Mouse (Mus musculus) c-Kit-negative CD71-positive TER-119-positive erythroid progenitor cells, embryonic 14.5 days (primary cell): ENCODE measurements around the gene Zfp422.
A peak's percentile ranks its signal among the peaks of the same experiment; 100 is the strongest.

ENCODE experiments used
- DNase-seq: peaks from one replicate; pipeline ENCODE4 v3.0.0-alpha.2; 2013; ENCODE audit warnings: low read depth, low spot score

Zfp422 gene

GRCm38 (mm10) chr6:116628539-116629171 lies at the start of gene Zfp422:
Gene Zfp422, minus strand, starts transcription at chr6:116628999.
- DNase-seq, result no peak

- DNase-seq, result no peak
Observed at GRCm38 (mm10) chr6:116677321-116677720, 48.5 kb upstream of the Zfp422 start.

GRCm38 (mm10) chr6:116676355-116676913 lies 47.6 kb upstream of the Zfp422 start:
- DNase-seq, result no peak

GRCm38 (mm10) chr6:116674283-116674886 lies 45.6 kb upstream of the Zfp422 start:
- no peak for DNase-seq

- DNase-seq, result no peak
Observed at GRCm38 (mm10) chr6:116673471-116674282, 44.9 kb upstream of the Zfp422 start, which contains the start of gene Rassf4. Gene Rassf4, minus strand, starts transcription at chr6:116673952.

- no peak for DNase-seq
Observed at GRCm38 (mm10) chr6:116672349-116672748, 43.5 kb upstream of the Zfp422 start.

- DNase-seq, result no peak
Observed at GRCm38 (mm10) chr6:116671768-116672167, 43.0 kb upstream of the Zfp422 start.

GRCm38 (mm10) chr6:116671031-116671430 lies 42.2 kb upstream of the Zfp422 start:
- DNase-seq, result no peak

- DNase-seq, result no peak
Observed at GRCm38 (mm10) chr6:116670144-116670543, 41.3 kb upstream of the Zfp422 start.

GRCm38 (mm10) chr6:116668682-116669470 lies 40.1 kb upstream of the Zfp422 start:
- DNase-seq, result no peak

GRCm38 (mm10) chr6:116667382-116667781 lies 38.6 kb upstream of the Zfp422 start:
- no peak for DNase-seq

GRCm38 (mm10) chr6:116666892-116667291 lies 38.1 kb upstream of the Zfp422 start:
- DNase-seq, result no peak

GRCm38 (mm10) chr6:116666085-116666750 lies 37.4 kb upstream of the Zfp422 start:
- no peak for DNase-seq

- no peak for DNase-seq
Observed at GRCm38 (mm10) chr6:116664830-116665229, 36.0 kb upstream of the Zfp422 start.

- DNase-seq, result no peak
Observed at GRCm38 (mm10) chr6:116664031-116664430, 35.2 kb upstream of the Zfp422 start.

GRCm38 (mm10) chr6:116663364-116663763 lies 34.6 kb upstream of the Zfp422 start:
- DNase-seq, result no peak

- peak; percentile 11 for DNase-seq
Observed at GRCm38 (mm10) chr6:116653684-116654454, 25.1 kb upstream of the Zfp422 start.

GRCm38 (mm10) chr6:116653191-116653590 lies 24.4 kb upstream of the Zfp422 start:
- no peak for DNase-seq

- DNase-seq, result no peak
Observed at GRCm38 (mm10) chr6:116651437-116652118, 22.8 kb upstream of the Zfp422 start.
